Mouse (Mus musculus): Measurements from ENCODE around the gene Tmem158.

Gene Tmem158

GRCm38 (mm10) chr9:123260611-123261021 is at the start of gene Tmem158:
TSS of gene Tmem158 (minus strand) at chr9:123260764.
- DNase-seq (ENCODE audit: extremely low read depth, low read depth): peak; percentile 85

- DNase-seq (ENCODE audit: extremely low read depth, low read depth): no peak
Measured at GRCm38 (mm10) chr9:123309685-123310365, 49.3 kb upstream of the Tmem158 start.

GRCm38 (mm10) chr9:123309073-123309472 is 48.5 kb upstream of the Tmem158 start:
- DNase-seq (ENCODE audit: extremely low read depth, low read depth): no peak

- DNase-seq (ENCODE audit: extremely low read depth, low read depth): no peak
Measured at GRCm38 (mm10) chr9:123304917-123305316, 44.4 kb upstream of the Tmem158 start.

- DNase-seq (ENCODE audit: extremely low read depth, low read depth): no peak
Measured at GRCm38 (mm10) chr9:123303952-123304351, 43.4 kb upstream of the Tmem158 start.

GRCm38 (mm10) chr9:123302759-123303313 is 42.3 kb upstream of the Tmem158 start:
- no peak for DNase-seq (ENCODE audit: extremely low read depth, low read depth)

GRCm38 (mm10) chr9:123297862-123298261 is 37.3 kb upstream of the Tmem158 start:
- DNase-seq (ENCODE audit: extremely low read depth, low read depth): no peak

- DNase-seq (ENCODE audit: extremely low read depth, low read depth): no peak
Measured at GRCm38 (mm10) chr9:123296229-123296628, 35.7 kb upstream of the Tmem158 start.

- DNase-seq (ENCODE audit: extremely low read depth, low read depth): no peak
Measured at GRCm38 (mm10) chr9:123294581-123294980, 34.0 kb upstream of the Tmem158 start.

GRCm38 (mm10) chr9:123288378-123288777 is 27.8 kb upstream of the Tmem158 start:
- no peak for DNase-seq (ENCODE audit: extremely low read depth, low read depth)

GRCm38 (mm10) chr9:123285623-123286022 is 25.1 kb upstream of the Tmem158 start:
- peak; percentile 35 for DNase-seq (ENCODE audit: extremely low read depth, low read depth)

- DNase-seq (ENCODE audit: extremely low read depth, low read depth): no peak
Measured at GRCm38 (mm10) chr9:123280775-123281174, 20.2 kb upstream of the Tmem158 start.

- DNase-seq (ENCODE audit: extremely low read depth, low read depth): no peak
Measured at GRCm38 (mm10) chr9:123278003-123278402, 17.4 kb upstream of the Tmem158 start.

GRCm38 (mm10) chr9:123275373-123275772 is 14.8 kb upstream of the Tmem158 start:
- DNase-seq (ENCODE audit: extremely low read depth, low read depth): peak; percentile 88

- no peak for DNase-seq (ENCODE audit: extremely low read depth, low read depth)
Measured at GRCm38 (mm10) chr9:123274674-123275073, 14.1 kb upstream of the Tmem158 start.

- DNase-seq (ENCODE audit: extremely low read depth, low read depth): no peak
Measured at GRCm38 (mm10) chr9:123273876-123274275, 13.3 kb upstream of the Tmem158 start.

GRCm38 (mm10) chr9:123271552-123271951 is 11.0 kb upstream of the Tmem158 start:
- peak; percentile 56 for DNase-seq (ENCODE audit: extremely low read depth, low read depth)

- DNase-seq (ENCODE audit: extremely low read depth, low read depth): peak; percentile 89
Measured at GRCm38 (mm10) chr9:123269906-123270558, 9.5 kb upstream of the Tmem158 start.

- no peak for DNase-seq (ENCODE audit: extremely low read depth, low read depth)
Measured at GRCm38 (mm10) chr9:123259896-123260610, 511 bp downstream of the Tmem158 start.

- DNase-seq (ENCODE audit: extremely low read depth, low read depth): no peak
Measured at GRCm38 (mm10) chr9:123259461-123259895, 1.1 kb downstream of the Tmem158 start.

- no peak for DNase-seq (ENCODE audit: extremely low read depth, low read depth)
Measured at GRCm38 (mm10) chr9:123258796-123259195, 1.8 kb downstream of the Tmem158 start.

GRCm38 (mm10) chr9:123255736-123256135 is 4.8 kb downstream of the Tmem158 start:
- no peak for DNase-seq (ENCODE audit: extremely low read depth, low read depth)
